Mouse (Mus musculus): ENCODE measurements at regions not wholly inside any gene's neighbourhood (a gene's known extent, or its start where the extent isn't known, plus 50 kb on each side); places are given as distances from the start of the nearest gene placed in this dataset.

- no peak for TF ChIP-seq EP300 (IDR thresholded peaks at IDR 0.05; ENCODE audit: low read depth in 1 of 2, low read length in 2 of 2)
- no peak for TF ChIP-seq MAZ (IDR thresholded peaks at IDR 0.05; ENCODE audit: low read depth, low read length)
- TF ChIP-seq ZC3H11A (IDR thresholded peaks at IDR 0.05; ENCODE audit: low read depth, low read length), result no peak
- no peak for TF ChIP-seq CTCF (IDR thresholded peaks at IDR 0.05 in 2 of 3, conservative IDR thresholded peaks at IDR 0.05 in 1 of 3; ENCODE audit: control insufficient read depth in 1 of 3, insufficient read depth in 1 of 3, low read depth in 2 of 3, low read length in 3 of 3, poor library complexity in 1 of 3, severe bottlenecking in 1 of 3)
- TF ChIP-seq POLR2A (IDR thresholded peaks at IDR 0.05; ENCODE audit: control insufficient read depth in 1 of 2, insufficient read depth in 1 of 2, low read depth in 1 of 2, low read length in 2 of 2, poor library complexity in 1 of 2), result no peak
- TF ChIP-seq TCF12 (IDR thresholded peaks at IDR 0.05; ENCODE audit: low read depth, low read length), result no peak
These were observed 266.5 kb downstream of the Ttll7 start for GRCm38 (mm10) chr3:147118622-147119021.

All from MEL (cell line).